Mouse (Mus musculus) T-helper 1 cell (primary cell): Measurements from ENCODE around the gene Pik3r3.
"Not testable (repeated sequence)": the region's sequence is repeated elsewhere in the genome, so short reads cannot be mapped to it uniquely, and the experiment has no call there.

Experiments
- in situ Hi-C: fragments of 300-600 bp; cut with MboI, MseI; formaldehyde crosslinking; loops from one replicate; pipeline ENCODE4 v1.15.1; 2025; ENCODE audit warnings: high pct_unique_total_duplicates

The Pik3r3 gene

DNA sequence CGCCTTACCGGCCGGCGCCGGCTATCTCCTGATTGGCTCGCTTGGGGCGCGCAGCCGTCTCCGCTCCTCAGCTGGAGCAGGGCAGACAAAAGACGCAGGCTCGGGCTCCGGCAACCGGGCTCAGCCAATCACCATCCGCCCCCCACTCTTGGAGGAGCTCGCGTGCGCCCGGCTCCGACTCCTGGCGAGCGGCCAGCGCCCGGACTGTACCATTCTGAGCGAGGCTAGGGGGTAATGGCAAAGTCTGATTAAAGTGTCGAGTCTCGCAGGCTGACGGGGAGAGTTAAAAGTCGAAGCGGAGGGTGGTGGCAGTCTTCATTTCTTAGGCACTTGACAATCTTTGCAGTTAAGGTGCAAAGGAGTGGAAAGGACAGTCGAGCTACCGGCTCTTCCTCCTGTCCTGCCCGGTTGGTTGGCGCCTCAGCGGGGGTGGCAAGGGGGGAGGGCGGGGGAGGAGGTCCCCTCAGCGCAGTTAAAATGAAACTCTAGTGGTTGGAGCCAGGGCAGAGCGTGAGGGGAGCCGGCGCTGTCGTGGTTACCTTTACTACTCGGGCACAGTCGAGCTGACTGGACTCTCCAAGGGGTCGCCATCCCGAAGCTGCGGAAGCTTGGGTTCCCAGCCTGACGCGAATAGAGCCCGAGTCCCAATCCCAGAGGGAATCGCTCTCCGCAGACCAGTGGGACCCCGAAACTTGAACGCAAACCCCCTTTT, at the start of gene Pik3r3:
Gene Pik3r3 (plus strand): TSS at position 479 of the 712 bp plus-strand sequence.
- in situ Hi-C loops = no loop called here

DNA sequence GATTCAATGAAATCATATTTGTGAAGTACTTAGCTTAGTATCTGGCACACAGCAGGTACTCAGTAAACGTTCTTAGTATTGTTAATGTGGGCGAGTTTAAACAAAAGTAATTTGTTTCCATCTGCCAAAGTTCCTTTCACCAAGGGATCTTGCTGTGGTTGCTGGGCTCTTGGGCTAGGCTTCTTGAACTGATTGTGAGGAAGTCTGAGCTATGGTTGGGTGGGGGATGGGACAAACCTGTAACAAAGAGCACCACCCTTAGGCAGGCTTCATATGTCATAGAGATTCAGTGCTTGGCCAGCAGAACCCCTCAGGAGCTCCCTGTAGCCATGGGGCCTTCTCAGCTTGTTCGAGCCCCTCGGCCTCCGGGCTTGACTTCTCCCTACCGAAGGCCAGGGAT, 48.3 kb upstream of the Pik3r3 start, which contains the start of the genes 1700042G07Rik and Gm49337:
Gene 1700042G07Rik (plus strand): TSS at position 301 of the 400 bp plus-strand sequence.
Gene Gm49337 (plus strand): TSS at position 313 of the 400 bp plus-strand sequence.
- in situ Hi-C loops = no loop called here

DNA sequence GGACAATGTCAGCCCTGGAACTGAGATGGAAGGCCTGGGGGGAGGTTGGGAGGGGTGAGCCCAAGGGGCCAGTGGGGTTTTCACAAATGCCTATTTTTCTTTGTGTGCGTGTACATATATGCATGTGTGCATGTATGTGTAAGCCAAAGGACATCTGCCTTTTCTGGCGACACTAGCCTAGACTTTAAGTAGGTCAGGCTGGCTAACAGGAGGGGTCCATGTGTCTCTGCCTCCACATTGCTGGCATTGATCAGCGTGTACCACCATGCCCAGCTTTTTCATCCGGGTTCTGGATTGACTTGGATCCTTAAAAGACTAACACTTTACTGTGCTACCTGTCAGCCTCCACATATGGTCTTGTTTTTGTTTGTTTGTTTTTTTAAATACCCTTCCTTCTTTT, 47.7 kb upstream of the Pik3r3 start:
- in situ Hi-C loops = no loop called here

DNA sequence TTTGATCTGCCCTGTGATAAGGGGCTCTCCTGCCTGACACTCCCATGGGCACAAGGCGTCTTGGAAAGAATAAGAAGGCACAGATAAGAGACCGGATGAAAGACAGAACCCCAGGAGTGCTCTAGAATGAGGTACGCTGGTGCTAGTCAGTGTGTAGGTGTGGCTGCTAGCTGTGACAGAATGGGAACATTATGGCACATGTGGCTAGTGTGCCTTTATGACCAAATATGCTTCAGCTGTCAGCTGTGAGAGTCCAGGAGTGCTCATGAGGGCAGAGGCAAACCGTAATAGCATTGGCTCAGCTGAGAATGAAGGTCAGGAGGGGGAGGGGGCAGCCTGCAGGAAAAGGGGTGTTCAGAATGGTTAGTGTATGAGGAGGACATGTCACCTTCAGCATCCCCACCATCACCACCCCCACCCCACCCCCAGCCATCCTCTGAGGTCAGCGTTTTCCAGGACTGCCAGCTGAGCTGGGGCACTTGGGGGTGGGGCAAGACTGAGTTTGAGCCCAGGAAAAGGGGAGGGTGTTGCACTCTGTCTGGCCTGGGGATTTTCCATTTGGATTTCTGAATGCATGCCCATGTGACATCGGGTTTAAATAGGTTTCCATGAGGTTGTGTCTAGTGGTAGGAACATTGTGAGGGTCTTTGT, 46.8 kb upstream of the Pik3r3 start:
- in situ Hi-C loops = no loop called here

DNA sequence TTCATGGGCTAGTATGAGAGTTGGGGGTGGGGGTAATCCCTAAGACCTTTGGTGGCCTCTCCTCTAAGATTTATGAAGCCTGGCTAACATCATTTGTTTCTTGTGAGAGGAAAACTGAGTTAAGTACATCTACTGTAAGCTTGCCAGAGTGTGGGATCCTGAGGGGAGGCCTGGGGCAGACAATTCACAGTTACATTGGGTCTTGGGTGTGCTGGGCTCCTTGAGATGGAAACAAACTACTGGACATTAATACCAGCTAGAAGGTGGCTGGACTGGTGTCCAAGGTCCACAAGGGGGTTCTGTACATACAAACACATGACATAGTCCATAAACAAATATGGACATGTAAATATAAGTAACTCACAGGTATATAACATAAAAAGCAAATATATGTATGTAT, 46.3 kb upstream of the Pik3r3 start:
- in situ Hi-C loops = no loop called here

DNA sequence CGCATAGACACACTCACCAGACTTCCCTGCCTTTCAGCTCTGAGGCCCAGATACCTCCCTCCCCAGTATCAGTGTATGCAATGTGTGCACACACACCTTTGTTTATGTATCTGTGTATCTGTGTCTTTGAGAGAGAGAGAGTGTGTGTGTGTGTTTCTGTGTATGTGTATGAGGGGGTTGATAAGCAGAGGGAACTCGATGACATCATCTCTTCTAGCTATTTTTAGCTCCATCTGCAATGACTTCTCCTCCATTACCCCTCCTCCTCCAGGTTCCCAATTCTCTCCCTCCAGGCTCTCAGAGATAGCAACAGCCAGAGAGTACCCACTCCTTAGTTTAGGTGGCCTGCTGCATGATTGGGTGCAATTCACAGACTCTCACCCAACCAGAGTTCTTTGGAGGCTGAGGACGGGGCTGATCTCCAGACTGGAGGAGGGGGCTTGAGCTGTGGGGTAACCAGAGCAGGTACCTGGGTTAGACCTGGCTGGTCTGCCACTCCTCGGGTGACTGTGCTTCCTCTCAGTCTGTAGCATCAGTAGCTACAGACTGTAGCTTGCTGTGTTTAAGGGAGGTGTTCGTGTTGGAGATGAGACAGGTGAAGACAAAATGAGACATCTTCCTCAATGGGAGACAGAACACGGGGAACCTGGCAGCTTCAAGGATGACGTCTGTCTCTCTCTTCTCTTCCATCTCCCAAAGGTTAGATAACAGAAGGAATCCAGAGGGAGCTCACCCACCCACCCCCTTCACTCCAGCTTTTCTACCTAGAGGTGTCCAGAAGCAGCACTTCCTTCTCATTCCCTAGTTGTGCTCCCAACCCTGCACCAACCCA, 45.5 kb upstream of the Pik3r3 start:
- in situ Hi-C loops = no loop called here

DNA sequence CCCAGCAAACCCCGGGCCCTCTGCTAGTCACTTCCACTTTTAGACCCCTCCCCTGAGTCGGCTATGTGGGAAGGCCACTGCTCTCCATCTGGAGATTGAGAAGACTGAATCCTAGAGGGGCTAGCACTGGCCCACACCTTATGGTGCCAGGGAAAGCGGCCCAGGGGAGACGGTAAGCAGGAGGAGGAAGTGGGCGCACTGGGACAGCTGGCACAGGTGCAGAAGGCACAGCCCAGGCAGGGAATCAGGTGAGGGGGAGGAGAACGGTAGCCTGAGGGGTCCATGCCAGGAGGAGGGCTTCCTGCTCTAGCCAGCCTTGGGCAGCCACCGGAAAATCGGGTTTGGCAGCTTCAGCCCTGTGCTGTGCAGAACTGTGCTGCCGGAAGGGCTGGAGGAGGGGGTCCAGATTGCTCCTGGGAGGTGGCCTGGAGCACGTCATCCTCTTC, 44.9 kb upstream of the Pik3r3 start:
- in situ Hi-C loops = no loop called here

DNA sequence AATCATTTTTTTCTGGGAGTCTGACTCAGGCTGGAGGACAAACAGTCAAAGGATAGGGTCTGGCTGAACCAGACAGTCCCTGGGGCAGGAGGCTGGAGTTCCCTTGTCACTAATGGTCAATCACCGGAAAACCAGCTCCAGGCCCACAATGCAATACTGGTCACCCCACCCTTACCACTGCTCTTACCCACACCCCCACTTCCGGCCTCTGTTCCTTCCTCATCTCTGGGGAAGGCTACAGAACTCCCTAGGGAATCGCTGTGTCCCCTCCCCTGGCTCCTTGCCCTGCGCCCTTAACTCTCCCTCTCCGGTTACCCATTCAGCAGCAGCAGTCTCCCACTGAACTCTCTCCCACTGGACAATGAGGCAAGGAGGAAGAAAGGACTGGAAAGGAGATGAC, 44.3 kb upstream of the Pik3r3 start:
- in situ Hi-C loops = no loop called here

DNA sequence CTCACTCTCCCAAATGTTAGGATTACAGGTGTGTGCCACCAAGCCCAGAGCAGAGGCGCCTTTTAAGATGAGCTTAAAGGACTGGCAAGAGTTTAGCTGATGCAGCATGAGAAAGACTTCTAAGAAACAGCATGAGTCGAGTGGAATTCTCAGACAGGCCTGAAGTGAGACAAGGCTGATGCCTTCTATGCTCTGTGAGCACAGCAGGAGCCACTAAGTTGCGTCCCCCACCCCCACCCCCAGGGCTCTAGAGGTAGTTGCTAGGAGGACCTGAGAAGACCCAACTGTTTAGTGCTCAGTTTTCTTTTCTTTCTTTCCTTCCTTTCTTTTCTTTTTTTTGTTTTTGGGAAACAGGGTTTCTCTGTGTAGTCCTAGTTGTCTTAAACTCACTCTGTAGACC, 39.3 kb upstream of the Pik3r3 start:
- in situ Hi-C loops = no loop called here

DNA sequence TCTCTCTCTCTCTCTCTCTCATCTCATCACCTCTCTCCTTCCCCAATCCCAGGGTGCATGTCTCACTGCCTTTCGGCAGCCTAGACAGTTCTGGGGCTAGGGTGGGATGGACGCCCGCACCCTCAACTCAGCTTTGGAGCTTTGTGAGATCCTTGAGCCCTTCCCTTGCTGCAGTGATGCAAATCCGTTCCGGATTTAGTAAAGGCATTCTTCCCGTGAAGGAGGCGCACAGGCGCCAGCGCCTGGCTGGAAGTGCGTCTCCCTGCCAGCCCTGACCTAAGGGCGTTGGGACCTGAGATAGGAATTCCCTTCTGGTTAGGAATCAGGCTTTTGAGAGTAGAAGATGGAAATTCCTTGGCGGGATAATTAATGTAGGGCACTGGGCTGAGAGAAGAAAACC, 38.7 kb upstream of the Pik3r3 start:
- in situ Hi-C loops = no loop called here

DNA sequence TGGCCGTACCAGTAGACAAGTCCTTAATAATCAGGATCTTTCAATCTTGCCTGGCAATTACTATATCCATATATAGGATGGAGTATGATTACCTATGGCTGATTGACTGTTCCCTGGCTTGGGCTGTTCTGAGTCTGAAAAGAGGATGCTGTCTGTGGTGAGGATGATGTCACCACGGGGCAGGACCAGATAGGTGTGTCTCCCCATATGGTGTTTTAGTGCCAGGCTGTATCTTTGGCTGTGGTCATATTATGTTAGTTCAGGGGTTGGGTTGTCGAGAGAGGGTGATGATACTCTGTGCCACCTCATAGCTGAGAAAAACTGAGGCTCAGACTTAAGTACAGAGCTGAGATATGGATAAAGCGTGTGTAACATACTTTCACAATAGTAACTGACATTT, 36.3 kb upstream of the Pik3r3 start:
- in situ Hi-C loops = loop anchor here (5.0 kb wide), 1 partner anchor 62 kb away; no protein-coding TSS in a partner anchor

DNA sequence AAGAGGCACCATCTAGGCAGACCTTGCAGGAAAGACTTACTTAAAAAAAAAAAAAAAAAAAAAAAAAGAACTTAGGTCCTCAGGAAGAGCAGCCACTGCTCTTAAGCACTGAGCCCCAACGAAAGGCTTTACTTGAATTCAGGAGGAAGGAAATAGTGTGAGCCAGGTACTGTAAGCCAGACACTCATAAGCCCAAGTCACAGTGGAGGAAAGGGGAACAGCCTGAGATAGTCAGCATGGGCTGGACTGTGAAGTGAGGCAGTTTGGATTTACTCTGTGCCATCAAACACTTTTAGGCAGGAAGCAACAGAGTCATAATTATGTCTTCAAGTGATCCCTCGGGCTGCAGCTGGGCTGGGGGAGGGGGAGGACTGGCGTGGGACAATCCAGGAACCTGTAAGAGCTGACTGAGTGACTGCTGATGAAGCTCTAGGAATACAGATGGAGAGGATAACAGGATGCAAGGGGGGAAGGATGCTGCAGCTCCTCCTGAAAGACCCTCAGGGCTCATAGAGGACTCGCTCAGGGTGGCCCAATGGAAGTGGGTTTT, 29.1 kb upstream of the Pik3r3 start:
- in situ Hi-C loops = no loop called here

DNA sequence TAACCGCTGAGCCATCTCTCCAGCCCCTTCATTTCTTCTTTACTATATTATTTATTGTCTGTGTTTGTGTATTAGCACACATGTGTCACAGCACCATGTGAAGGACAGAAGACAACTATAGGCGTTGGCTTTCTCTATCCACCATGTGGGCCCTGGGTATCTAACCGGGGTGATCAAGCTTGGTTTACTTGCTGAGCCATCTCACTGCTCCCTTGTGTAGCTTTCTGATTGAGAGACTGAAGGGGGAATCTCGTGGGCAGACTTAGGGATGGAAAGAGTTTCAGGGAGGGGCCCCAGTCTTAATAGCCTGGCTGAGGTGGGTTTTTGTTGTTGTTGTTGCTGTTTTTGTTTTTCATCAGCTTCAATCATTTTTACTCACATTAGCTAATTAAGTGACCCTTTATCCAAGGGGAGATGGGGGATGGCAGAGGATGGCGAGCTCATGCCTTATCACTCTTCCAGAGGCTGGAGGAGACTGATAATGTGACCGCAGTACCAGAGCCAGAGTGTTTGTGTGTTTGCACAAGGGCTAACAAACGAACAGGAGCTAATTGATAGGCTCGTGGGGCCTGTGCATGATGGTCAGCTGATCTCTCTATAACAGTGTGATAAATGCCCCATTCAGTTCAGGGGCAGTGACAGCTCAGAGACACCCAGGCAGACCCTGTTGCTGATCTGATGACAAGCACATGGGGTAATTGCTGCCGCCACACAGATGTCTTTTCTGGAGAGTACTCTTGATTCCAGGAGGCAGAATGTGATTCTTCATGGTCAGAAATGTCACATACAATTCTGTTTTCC, 27.6 kb upstream of the Pik3r3 start:
- in situ Hi-C loops = no loop called here

DNA sequence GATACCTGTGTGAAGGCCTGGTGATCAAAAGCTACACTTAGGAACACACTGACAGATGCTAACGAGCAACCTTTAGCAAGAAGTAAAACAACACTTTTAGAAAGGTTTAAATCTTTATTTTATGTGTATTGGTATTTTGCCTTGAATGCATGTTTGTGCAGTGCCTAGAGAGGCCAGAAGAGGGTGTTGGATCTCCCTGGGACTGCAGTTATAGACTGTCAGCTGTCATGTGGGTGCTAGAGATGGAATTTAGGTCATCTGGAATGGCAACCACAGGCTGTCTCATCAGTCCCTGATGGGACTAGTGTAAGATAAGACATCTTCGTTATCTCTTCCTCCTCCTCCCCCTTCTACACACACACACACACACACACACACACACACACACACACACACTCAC, 23.0 kb upstream of the Pik3r3 start:
- in situ Hi-C loops = no loop called here

DNA sequence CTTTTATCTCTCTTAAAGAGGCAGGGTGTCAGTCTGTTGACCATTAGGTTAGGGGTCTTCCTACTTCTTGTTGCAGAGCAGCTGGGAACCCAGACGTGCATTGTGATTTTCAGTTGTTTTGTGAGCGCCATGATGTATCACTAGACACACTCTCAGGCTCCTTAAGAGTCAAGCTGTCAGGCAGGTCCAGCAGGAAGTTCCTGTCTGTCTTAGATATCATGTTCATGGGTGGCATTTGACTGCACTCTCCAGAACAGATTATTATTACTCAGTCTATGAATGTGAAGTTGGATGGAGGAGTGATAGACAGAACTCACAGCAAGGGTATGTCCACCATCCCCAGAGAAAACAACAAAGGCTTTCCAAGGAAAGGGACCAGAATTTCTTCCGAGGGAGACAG, 17.0 kb upstream of the Pik3r3 start:
- in situ Hi-C loops = no loop called here

DNA sequence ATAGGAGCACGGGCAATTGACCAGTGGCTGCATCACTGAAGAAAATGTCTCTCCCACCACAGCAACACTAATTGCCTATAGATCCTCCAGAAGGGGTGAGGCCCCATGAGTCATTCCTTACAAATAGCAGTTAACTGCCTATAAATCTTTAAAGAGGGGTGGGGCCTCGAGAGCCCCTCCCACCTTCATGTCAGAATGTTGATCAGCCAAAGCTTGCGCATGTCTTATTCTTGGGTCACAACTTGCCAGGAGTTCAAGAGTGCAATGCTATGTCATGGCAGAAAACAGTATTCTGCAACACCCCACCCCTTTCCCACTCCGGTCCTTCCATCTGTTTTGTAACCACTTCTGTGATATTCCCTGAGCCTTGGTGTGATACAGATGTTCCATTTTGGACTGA, 14.9 kb upstream of the Pik3r3 start:
- in situ Hi-C loops = no loop called here

DNA sequence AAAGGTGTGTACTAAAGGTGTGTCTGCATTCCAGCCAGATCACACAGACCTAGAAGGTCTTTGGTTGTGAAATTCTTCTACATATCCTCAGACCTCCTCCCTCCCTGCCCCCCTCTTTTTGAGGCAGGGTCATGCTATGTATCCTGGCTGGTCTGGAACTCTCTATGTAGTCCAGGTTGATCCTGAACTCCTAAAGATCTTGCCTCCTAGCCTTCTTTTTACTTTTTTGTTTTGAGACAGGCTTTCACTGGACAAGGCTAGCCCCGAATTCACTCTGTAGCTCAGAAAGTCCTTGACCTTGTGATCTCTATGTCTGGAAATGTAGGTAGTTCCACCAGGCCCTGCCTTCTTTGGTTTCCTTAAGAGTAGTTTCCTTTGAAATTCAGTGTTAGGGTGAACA, 12.5 kb upstream of the Pik3r3 start:
- in situ Hi-C loops = no loop called here

DNA sequence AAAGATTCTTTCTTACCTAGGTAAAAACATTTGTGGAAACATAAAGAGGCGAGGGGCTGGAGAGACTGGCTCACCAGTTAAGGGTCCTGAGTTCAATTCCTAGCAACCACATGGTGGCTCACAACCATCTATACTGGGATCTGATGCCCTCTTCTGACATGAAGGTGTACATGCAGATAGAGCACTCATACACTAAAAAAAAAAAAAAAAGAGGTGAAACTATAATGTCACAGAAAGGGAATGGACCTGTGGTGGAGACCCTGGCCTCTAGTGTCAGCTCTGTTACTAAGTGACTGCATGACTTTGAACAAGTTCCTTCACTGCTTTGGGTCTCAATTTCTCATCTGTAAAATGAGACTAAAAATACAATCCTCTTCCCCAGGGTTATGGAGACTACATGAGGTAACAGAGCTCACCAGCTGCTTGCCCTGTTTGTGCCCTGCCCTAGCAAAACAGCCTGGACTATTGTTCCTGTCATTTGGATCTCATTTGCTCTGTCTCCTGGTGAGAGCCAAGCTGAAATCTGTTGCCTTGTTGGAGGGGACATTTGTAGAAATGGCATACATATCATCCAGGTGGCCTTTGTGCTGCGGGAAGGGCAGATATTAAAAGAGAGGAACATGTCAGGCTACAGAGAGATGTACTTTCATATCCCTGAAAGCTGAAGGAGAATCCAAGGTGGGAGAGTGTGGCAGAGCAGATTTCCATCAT, 5.4 kb upstream of the Pik3r3 start:
- in situ Hi-C loops = no loop called here

DNA sequence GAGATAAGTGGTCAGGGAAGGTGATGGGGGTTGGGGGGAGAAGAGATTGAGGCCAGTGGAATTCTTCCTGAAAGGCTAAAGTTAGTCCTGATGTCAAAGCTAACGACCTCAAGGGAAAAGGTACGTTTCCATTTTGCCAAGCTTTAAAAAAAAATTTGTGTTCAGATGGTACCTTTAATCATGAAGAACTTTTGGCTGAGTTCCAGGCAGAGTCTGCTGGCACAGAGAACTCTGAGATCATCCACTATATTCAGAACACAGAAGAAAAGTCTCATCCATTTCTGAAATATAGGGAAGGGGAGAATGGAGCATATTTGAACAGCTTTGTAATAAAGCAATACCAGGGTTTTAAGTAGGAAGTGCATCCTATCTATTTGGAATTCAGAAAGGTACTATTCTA, 4.4 kb upstream of the Pik3r3 start:
- in situ Hi-C loops = no loop called here

DNA sequence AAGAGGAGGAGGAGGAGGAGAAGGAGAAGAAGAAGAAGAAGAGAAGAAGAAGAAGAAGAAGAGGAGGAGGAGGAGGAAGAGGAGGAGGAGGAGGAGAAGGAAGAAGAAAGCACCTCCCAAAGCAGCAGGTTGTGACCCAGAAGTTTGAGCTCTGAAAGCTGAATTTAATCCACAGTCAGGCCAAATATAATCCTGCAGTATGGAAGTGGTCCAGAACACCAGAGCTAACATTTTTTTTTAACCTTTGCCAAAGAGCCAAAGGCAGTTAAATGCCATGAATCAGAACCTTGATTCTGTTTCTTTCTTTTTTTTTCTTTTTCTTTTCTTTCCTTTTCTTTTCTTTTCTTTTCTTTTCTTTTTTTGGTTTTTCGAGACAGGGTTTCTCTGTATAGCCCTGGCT, 3.8 kb upstream of the Pik3r3 start:
- in situ Hi-C loops = not testable (repeated sequence)

DNA sequence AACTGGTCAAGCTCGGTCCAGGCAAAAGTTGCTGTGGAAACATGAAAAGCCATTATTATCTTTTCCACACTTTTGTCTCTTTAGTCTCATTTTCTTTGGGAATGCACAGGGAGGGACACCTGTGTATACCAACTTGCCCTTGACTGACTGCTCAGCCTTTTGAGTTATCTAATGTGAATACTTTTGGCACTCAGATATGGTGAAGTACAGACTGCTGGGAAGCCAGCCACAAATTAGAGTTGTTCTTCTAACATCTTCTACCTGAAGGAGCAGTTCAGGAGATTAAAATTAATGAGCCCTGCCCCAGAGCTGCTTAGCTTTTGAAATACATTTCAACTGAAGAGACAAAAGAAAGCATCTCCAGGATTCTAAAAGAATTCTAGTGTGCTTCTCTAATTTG, 2.4 kb upstream of the Pik3r3 start:
- in situ Hi-C loops = no loop called here
